Mouse (Mus musculus) intestine, embryonic 15.5 days (tissue): ENCODE measurements around the gene Neurl4. TPM values are rescaled to one million over a fixed set of nuclear protein-coding genes. Genes with fewer than 3 reads are reported as not detected.

Experiments
- ATAC-seq: fragments of 200-750 bp; cut with Nextera tagmentation; 2 replicates; pipeline ENCODE4 v1.8.0; 2017; ENCODE audit warnings: moderate TSS enrichment, moderate library complexity
- H3K27ac ChIP-seq: fragments of 300-500 bp; sonication (generic); 2 replicates; pipeline ENCODE4 v1.5.1; 2015; ENCODE audit warnings: mild to moderate bottlenecking, inconsistent platforms
- H3K27me3 ChIP-seq: fragments of 300-500 bp; sonication (generic); replicated peaks from 2 replicates; pipeline ENCODE4 v1.6.1; 2015; ENCODE audit warnings: inconsistent platforms
- H3K36me3 ChIP-seq: fragments of 300-500 bp; sonication (generic); 2 replicates; pipeline ENCODE4 v1.6.1; 2015; ENCODE audit warnings: inconsistent platforms
- H3K4me1 ChIP-seq: fragments of 300-500 bp; sonication (generic); replicated peaks from 2 replicates; pipeline ENCODE4 v1.6.1; 2015; ENCODE audit warnings: inconsistent platforms
- H3K4me2 ChIP-seq: fragments of 300-500 bp; sonication (generic); replicated peaks from 2 replicates; pipeline ENCODE4 v1.6.1; 2015; ENCODE audit warnings: mild to moderate bottlenecking, inconsistent platforms
- H3K4me3 ChIP-seq: fragments of 300-500 bp; sonication (generic); replicated peaks from 2 replicates; pipeline ENCODE4 v1.5.1; 2015; ENCODE audit warnings: inconsistent platforms
- H3K9ac ChIP-seq: fragments of 300-500 bp; sonication (generic); 2 replicates; pipeline ENCODE4 v1.6.1; 2015; ENCODE audit warnings: inconsistent platforms
- H3K9me3 ChIP-seq: fragments of 300-500 bp; sonication (generic); 2 replicates; pipeline ENCODE4 v1.6.1; 2016; ENCODE audit warnings: inconsistent platforms
- WGBS: fragments of 180-500 bp; shearing (Covaris S2); methylation state at CpG from one replicate; pipeline ENCODE4 v1.1.7; 2015; 5-methylcytosine and 5-hydroxymethylcytosine counted together
- polyA plus RNA-seq: library from polyadenylated mRNA; unstranded; fragments of >200 nt; fragmentation: Nextera tagmentation; extraction: Ambion mirVana; gene quantifications from 2 replicates; pipeline ENCODE4 v1.2.1, GENCODE M21; 2015

The Neurl4 gene
- polyA plus RNA-seq, 1 experiment from 2014 or later, result 7.0 TPM

DNA sequence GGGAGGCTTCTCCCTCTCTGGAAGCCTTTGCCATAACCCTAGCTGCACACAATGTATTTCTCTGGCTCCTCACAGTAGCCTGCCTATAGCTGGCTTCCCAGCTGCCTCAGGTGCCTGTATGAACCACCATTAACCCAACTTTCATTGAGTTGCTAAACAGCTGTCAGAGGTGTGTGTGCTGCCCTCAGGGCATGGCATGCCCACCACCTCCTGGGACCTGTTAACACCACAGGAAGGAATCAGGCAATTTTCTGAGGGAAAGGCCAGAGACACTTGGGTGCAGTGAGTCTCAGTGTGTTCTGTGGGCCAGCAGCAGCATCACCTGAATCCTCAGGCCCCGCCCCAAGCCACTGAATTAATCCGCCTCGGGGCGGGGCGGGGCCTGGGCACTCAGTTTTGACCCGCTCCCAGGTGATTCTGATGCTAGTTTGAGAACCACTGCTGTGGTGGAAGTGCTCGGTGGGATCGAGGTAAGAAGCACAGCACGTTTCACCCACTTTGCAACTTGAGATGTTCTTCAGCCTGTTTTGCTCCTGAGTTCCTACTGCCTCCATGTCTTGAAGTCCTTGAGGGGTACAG lies 37.6 kb downstream of the Neurl4 start:
- ATAC-seq, result no peak
- Histone ChIP-seq H3K27ac (no peak overlapping the region), H3K4me2 (no peak overlapping the region), H3K9ac (no peak overlapping the region), H3K36me3 (no peaks in the 10 kb centered on the region), H3K4me3 (no peak overlapping the region), H3K4me1 (peaks cover 37% of the 10 kb centered on the region), H3K9me3 (no peaks in the 10 kb centered on the region), H3K27me3 (peaks cover 8% of the 10 kb centered on the region; the same call in 1 of the 2 replicates)
- WGBS, result 37% methylated on average over 9 of the region's 9 CpGs

DNA sequence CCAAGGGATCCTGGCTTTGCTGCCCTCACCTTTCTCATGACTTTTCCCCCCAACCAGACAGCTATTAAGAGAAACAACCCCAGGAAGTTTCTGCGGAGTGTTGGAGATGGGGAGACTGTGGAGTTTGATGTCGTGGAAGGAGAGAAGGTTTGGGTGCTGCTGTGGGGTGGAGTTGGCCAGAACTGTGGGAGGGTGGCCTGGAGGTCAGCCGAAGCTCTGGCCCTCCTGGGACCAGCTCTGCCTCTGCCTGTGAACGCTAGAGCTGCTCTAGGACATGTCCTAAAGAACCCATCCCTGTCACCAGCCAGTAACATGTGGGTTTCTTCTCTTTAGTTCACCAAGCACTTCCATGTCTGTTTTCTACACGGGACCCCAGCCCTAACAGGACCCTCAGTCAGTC lies 38.3 kb downstream of the Neurl4 start:
- H3K9ac ChIP-seq, result no peak overlapping the region
- H3K4me1 ChIP-seq, result peaks cover 35% of the 10 kb centered on the region
- H3K27me3 ChIP-seq, result peaks cover 8% of the 10 kb centered on the region; the same call in 1 of the 2 replicates
- ATAC-seq, result no peak
- no peak overlapping the region for H3K4me3 ChIP-seq
- no peaks in the 10 kb centered on the region for H3K36me3 ChIP-seq
- no peak overlapping the region for H3K4me2 ChIP-seq
- H3K9me3 ChIP-seq, result no peaks in the 10 kb centered on the region
- WGBS, result 67% methylated on average over 5 of the region's 5 CpGs
- H3K27ac ChIP-seq, result no peak overlapping the region

DNA sequence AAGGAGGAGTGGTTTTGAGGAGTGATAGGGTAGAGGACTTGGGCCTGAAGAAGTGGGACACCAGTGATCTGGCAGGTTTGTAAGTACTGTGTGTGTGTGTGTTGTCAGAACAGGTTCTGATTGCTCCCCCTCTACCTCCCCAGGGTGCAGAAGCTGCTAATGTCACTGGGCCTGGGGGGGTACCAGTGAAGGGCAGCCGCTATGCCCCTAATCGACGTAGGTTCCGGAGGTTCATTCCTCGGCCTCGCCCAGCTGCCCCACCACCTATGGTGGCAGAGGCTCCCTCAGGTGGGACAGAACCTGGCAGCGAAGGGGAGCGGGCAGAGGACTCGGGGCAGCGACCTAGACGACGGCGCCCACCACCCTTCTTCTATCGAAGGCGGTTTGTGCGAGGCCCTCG lies 38.9 kb downstream of the Neurl4 start:
- Histone ChIP-seq H3K36me3 (no peaks in the 10 kb centered on the region), H3K9me3 (no peaks in the 10 kb centered on the region), H3K9ac (no peak overlapping the region), H3K4me2 (no peak overlapping the region), H3K4me1 (peaks cover 30% of the 10 kb centered on the region), H3K27ac (no peak overlapping the region), H3K4me3 (no peak overlapping the region), H3K27me3 (peaks cover 8% of the 10 kb centered on the region; the same call in 1 of the 2 replicates)
- WGBS, result 95% methylated on average over 17 of the region's 17 CpGs
- ATAC-seq, result no peak

DNA sequence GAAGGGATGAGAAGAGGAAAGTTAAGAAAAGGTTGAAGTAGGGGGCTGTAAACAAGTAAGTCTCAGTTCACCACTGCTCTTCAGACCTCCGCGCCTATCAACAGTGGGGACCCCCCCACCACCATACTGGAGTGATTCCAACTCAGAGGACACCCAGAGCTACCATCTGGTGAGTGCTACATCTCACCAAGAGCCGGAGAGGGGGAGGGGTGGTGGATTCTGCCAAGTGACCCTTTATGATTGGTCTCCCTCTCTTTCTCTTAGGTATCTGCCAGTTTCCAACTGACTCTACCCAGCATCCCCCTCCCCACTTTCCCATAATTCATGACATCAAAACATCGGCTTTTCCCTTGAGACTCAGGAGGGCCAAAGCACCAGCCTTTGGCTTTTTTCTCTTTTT lies 40.1 kb downstream of the Neurl4 start:
- Histone ChIP-seq H3K9me3 (no peaks in the 10 kb centered on the region), H3K9ac (no peak overlapping the region), H3K4me1 (peaks cover 23% of the 10 kb centered on the region), H3K27ac (no peak overlapping the region), H3K4me3 (no peak overlapping the region), H3K4me2 (no peak overlapping the region), H3K27me3 (peaks cover 5% of the 10 kb centered on the region; the same call in 1 of the 2 replicates), H3K36me3 (peaks cover 6% of the 10 kb centered on the region; the same call in 1 of the 2 replicates)
- WGBS, result 71% methylated on average over 4 of the region's 4 CpGs
- no peak for ATAC-seq

DNA sequence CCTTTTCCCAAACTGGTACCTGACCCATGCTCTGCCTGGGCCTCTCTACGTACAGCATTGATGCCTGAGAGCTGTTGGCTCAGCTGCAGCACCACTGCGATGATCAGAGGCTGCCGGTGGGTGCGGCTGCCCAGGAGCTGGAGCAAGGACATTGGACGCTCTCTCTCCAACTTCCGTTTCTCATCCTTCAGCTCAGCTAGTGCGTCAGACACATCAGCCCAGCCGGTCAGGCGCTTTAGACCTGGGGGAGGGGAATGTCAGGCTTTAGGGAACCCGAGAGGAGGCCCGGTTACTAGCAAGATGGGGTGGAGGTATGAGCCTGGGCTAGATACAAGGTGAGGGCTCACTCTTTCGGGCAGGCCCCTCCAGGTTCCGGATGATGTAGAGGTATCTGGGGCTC lies 44.3 kb downstream of the Neurl4 start:
- 78% methylated on average over 13 of the region's 13 CpGs for WGBS
- ATAC-seq, result no peak
- Histone ChIP-seq H3K27me3 (no peaks in the 10 kb centered on the region), H3K9ac (no peak overlapping the region), H3K4me3 (no peak overlapping the region), H3K36me3 (peaks cover 6% of the 10 kb centered on the region; the same call in 1 of the 2 replicates), H3K9me3 (no peaks in the 10 kb centered on the region), H3K27ac (no peak overlapping the region), H3K4me1 (peaks cover 12% of the 10 kb centered on the region; the same call in 1 of the 2 replicates), H3K4me2 (peak overlapping the region; percentile 78; the same call in 1 of the 2 replicates)

DNA sequence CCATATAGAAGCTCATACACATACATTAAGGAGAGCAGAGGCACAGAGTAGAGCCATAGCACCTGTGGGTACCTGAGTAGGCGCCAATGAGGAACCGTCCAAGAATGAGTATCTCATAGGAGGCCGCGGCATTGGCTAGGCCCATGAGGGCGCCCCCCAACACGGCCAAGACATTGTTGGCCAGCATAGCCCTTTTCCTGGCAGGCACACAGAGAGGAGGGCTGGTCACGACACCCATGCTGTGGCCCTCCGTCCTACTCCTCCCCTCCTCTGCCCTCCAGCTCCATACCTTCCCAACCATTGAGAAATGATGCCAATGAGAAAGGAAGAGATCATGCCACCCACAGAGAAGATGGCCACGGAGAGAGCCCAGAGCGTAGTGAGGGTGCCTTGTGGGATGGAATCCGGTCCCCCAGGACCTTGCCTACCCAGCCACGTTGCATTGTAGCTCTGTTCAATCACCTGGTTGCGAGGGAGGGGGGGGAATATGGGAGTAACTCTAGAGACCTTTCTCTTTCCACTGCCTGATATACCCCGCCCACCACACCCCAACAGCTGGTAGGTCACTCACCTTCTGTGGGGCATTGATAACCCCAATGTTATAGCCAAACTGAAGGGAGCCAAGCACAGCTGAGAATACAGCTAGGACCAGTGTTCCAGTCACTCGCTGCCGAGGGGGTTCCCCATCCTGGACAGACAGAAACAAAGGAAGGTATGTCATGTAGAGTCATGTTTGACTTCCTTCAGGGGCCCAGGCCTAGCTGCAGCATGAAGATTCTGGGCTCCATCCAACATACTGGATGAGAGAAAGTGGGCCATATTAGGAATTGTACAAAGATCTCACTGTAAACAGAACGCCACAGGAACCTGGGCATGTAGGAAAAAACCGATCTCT lies 45.4 kb downstream of the Neurl4 start:
- Histone ChIP-seq H3K4me3 (peak overlapping the region; percentile 48; the same call in 1 of the 2 replicates), H3K9ac (peak overlapping the region; percentile 10; the same call in 1 of the 2 replicates), H3K4me2 (peak overlapping the region; percentile 78), H3K36me3 (peaks cover 6% of the 10 kb centered on the region; the same call in 1 of the 2 replicates), H3K27ac (0 out of 2 replicates have a peak overlapping the region, but pooled peaks have one; percentile 72), H3K9me3 (no peaks in the 10 kb centered on the region), H3K27me3 (no peaks in the 10 kb centered on the region), H3K4me1 (peaks cover 12% of the 10 kb centered on the region; the same call in 1 of the 2 replicates)
- no peak for ATAC-seq
- WGBS, result 82% methylated on average over 16 of the region's 18 CpGs

DNA sequence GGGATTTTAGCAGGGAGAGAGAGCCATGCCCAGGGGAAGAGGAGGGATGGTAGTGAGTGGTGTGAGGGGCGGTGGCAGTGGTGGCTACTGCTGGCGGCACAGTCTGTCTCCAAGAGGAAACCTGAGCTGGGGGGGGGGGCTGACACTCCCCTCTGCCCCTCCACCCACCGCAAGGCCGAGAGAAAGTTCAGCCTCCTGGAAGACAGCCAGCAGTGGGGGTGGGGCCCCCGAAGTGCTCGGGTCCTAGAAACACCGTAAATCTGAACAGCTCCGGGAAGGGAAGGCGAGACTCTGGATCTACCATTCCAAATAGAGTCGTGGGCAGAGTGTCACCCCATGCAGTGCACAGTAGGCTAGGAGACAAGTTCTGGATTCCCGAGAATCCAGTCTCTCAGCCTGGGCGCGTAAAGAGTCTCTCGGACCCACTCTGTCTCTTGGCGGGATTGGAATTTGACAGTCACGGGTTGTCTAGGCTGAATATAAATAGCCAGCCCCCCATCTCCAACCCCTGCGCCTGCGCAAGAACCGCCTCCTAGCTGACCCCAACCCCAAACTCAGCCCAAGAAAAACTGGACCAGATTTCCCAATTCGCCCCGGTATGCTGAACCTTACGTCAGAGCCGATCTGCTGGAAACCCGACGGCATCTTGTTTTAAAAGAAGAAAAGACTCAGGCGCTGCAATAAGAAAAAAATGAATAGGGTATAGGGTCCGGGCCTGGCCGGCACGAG lies 46.6 kb downstream of the Neurl4 start:
- Histone ChIP-seq H3K36me3 (peaks cover 6% of the 10 kb centered on the region; the same call in 1 of the 2 replicates), H3K9ac (peak overlapping the region; percentile 44), H3K9me3 (no peaks in the 10 kb centered on the region), H3K4me2 (peak overlapping the region; percentile 78), H3K4me3 (peak overlapping the region; percentile 48), H3K27ac (peak overlapping the region; percentile 72), H3K4me1 (peaks cover 12% of the 10 kb centered on the region; the same call in 1 of the 2 replicates), H3K27me3 (no peaks in the 10 kb centered on the region)
- WGBS, result 5% methylated on average over 29 of the region's 29 CpGs
- peak; percentile 53 for ATAC-seq

DNA sequence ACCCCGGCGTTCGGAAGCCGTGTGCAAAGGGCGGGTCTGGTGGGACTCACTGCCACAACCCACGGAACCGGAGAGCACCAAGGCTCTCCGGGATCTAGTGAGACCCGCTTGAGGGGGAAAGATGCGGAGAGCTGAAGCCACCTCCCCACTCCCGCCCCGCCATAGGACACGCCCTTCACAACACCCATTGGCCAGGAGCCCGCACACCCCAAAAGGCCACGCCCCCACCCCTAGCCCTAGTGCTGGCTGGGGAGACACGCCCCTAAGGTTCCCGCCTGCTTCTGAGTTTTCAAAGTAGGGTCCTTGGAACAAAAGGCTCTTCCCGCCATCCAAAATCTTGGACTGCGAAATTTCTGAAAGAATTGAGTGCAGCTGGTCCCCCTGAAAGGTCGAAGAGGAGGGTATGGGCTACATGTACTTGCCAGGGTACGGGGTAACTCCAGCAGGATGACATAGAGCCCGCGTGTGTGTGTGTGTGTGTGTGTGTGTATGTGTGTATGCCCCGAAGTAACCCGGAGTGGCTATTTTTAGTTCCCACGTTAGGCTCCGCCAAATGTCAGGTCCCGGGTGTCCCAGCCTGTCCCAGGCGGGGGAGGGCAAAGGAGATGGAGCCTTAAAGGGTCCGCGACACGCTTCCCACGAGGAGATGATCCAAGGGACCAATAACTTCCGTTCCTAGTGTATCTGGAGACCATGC lies 47.3 kb downstream of the Neurl4 start, which contains the start of gene Slc2a4:
Gene Slc2a4 (minus strand): TSS at position 123 of the 697 bp plus-strand sequence.
- under 1% methylated on average over 34 of the region's 34 CpGs for WGBS
- peak; percentile 95 for ATAC-seq
- Histone ChIP-seq H3K4me3 (peak within 1 kb of the TSS; percentile 48), H3K9me3 (no peaks in the 10 kb centered on the region), H3K9ac (peak within 1 kb of the TSS; percentile 44), H3K36me3 (peaks cover 6% of the 10 kb centered on the region; the same call in 1 of the 2 replicates), H3K27ac (peak within 1 kb of the TSS; percentile 72), H3K4me1 (peaks cover 12% of the 10 kb centered on the region; the same call in 1 of the 2 replicates), H3K4me2 (peak within 1 kb of the TSS; percentile 78), H3K27me3 (no peaks in the 10 kb centered on the region)

DNA sequence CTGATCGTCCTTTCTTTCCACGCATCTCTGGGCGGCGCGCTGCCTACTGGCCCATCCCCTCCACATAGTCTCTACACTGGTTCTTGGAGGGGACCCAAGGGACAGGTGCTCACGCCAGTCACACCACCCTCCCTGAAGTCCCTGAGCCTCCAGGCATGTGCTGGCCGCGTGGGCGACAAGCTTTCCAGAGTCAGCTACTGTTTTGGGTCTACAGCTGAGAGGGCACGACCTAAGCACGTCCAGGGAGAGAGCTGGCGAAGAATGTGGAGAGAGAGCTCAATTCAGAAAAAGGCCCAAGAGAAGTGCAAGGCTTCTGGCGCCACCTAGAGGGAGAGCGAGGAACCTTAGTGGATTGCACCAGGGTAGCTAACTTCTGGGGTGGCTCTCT lies 47.9 kb downstream of the Neurl4 start:
- Histone ChIP-seq H3K27me3 (no peaks in the 10 kb centered on the region), H3K9me3 (no peaks in the 10 kb centered on the region), H3K4me1 (peaks cover 12% of the 10 kb centered on the region; the same call in 1 of the 2 replicates), H3K27ac (peak overlapping the region; percentile 51), H3K4me3 (peak overlapping the region; percentile 48), H3K9ac (peak overlapping the region; percentile 36; the same call in 1 of the 2 replicates), H3K4me2 (peak overlapping the region; percentile 78), H3K36me3 (peaks cover 6% of the 10 kb centered on the region; the same call in 1 of the 2 replicates)
- under 1% methylated on average over 14 of the region's 14 CpGs for WGBS
- peak; percentile 45 for ATAC-seq

DNA sequence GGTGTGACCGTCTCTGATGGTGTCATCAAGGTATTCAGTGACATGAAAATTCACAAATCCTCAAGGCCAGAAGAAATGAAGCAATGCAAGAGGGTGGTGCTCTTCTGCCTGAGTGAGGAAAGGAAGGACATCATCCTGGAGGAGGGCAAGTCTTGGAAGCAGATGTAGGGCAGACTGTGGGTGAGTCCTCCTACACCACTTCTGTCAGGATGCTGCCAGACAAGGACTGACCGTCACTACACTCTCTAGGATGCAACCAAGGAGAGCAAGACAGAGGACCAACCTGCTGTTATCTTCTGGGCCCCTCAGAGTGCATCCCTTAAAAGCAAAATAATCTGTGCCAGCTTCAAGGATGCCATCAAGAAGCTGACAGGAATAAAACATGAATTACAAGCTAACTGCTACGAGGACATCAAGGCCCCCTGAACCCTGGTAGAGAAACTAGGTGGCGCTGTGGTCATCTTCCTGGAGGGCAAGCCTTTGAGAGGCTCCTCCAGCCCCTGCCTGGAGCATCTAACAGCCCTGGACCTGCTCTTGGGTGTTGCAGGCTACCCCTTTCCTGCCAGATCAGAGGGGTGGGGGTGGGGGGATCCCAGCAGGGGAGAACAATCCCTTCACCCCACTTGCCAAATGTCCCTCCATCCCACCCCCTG lies 50.1 kb downstream of the Neurl4 start:
- Histone ChIP-seq H3K36me3 (no peaks in the 10 kb centered on the region), H3K4me3 (no peak overlapping the region), H3K9me3 (no peaks in the 10 kb centered on the region), H3K27me3 (no peaks in the 10 kb centered on the region), H3K4me2 (no peak overlapping the region), H3K9ac (no peak overlapping the region), H3K27ac (no peak overlapping the region), H3K4me1 (peaks cover 9% of the 10 kb centered on the region; the same call in 1 of the 2 replicates)
- ATAC-seq, result no peak
- WGBS, result 49% methylated on average over 4 of the region's 4 CpGs

DNA sequence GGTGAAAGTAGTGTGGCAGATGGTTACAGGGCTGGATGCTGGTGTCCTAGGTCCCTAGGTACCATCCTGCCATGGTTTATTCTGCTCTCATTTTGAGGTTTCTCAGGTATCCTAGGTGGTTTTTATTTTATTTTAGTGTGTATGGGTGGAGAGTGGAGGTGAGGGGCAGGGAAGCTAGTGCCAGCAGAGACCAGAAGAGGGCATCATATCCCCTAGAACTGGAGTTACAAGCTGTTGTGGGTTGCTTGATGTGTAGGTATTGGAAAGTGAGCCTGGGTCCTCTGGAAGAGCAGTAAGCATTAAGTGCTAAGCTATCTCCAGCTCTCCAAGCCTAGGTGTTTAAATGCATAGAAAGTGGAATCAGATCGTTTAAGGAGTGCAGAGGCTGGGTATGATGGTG lies 51.4 kb downstream of the Neurl4 start:
- Histone ChIP-seq H3K4me3 (no peak overlapping the region), H3K36me3 (no peaks in the 10 kb centered on the region), H3K4me2 (no peak overlapping the region), H3K27ac (no peak overlapping the region), H3K4me1 (peaks cover 9% of the 10 kb centered on the region; the same call in 1 of the 2 replicates), H3K9ac (no peak overlapping the region), H3K27me3 (no peaks in the 10 kb centered on the region), H3K9me3 (no peaks in the 10 kb centered on the region)
- 30% methylated on average over 1 of the region's 1 CpGs for WGBS
- no peak for ATAC-seq
